Mouse (Mus musculus): Measurements from ENCODE around the gene Insig1.

Insig1 gene

GRCm38 (mm10) chr5:28063989-28064624 is 7.1 kb upstream of the Insig1 start:
- no peak for DNase-seq (ENCODE audit: low read depth, low spot score)

- DNase-seq (ENCODE audit: low read depth, low spot score) = no peak
Observed at GRCm38 (mm10) chr5:28065275-28065674, 5.9 kb upstream of the Insig1 start.

GRCm38 (mm10) chr5:28066311-28066710 is 4.9 kb upstream of the Insig1 start:
- DNase-seq (ENCODE audit: low read depth, low spot score) = no peak

- DNase-seq (ENCODE audit: low read depth, low spot score) = no peak
Observed at GRCm38 (mm10) chr5:28070149-28070827, 875 bp upstream of the Insig1 start.

GRCm38 (mm10) chr5:28071456-28072223 is 477 bp downstream of the Insig1 start:
- DNase-seq (ENCODE audit: low read depth, low spot score) = peak; percentile 90

GRCm38 (mm10) chr5:28079431-28079830 is 8.3 kb downstream of the Insig1 start:
- DNase-seq (ENCODE audit: low read depth, low spot score) = no peak

- DNase-seq (ENCODE audit: low read depth, low spot score) = no peak
Observed at GRCm38 (mm10) chr5:28081127-28081526, 10.0 kb downstream of the Insig1 start.

- DNase-seq (ENCODE audit: low read depth, low spot score) = no peak
Observed at GRCm38 (mm10) chr5:28081822-28082221, 10.7 kb downstream of the Insig1 start.

GRCm38 (mm10) chr5:28082312-28082711 is 11.1 kb downstream of the Insig1 start:
- DNase-seq (ENCODE audit: low read depth, low spot score) = no peak

GRCm38 (mm10) chr5:28082796-28083195 is 11.6 kb downstream of the Insig1 start:
- no peak for DNase-seq (ENCODE audit: low read depth, low spot score)

- no peak for DNase-seq (ENCODE audit: low read depth, low spot score)
Observed at GRCm38 (mm10) chr5:28084743-28085142, 13.6 kb downstream of the Insig1 start.

GRCm38 (mm10) chr5:28090547-28090946 is 19.4 kb downstream of the Insig1 start:
- no peak for DNase-seq (ENCODE audit: low read depth, low spot score)

GRCm38 (mm10) chr5:28092327-28092726 is 21.2 kb downstream of the Insig1 start:
- no peak for DNase-seq (ENCODE audit: low read depth, low spot score)

GRCm38 (mm10) chr5:28093874-28094273 is 22.7 kb downstream of the Insig1 start:
- peak; percentile 26 for DNase-seq (ENCODE audit: low read depth, low spot score)

GRCm38 (mm10) chr5:28094393-28094792 is 23.2 kb downstream of the Insig1 start:
- DNase-seq (ENCODE audit: low read depth, low spot score) = no peak

GRCm38 (mm10) chr5:28094846-28095245 is 23.7 kb downstream of the Insig1 start:
- DNase-seq (ENCODE audit: low read depth, low spot score) = no peak

- DNase-seq (ENCODE audit: low read depth, low spot score) = no peak
Observed at GRCm38 (mm10) chr5:28095671-28096070, 24.5 kb downstream of the Insig1 start.

GRCm38 (mm10) chr5:28106966-28107365 is 35.8 kb downstream of the Insig1 start:
- DNase-seq (ENCODE audit: low read depth, low spot score) = no peak

- DNase-seq (ENCODE audit: low read depth, low spot score) = no peak
Observed at GRCm38 (mm10) chr5:28107974-28108373, 36.8 kb downstream of the Insig1 start.

- DNase-seq (ENCODE audit: low read depth, low spot score) = no peak
Observed at GRCm38 (mm10) chr5:28110881-28111280, 39.7 kb downstream of the Insig1 start.

- DNase-seq (ENCODE audit: low read depth, low spot score) = no peak
Observed at GRCm38 (mm10) chr5:28117251-28117880, 46.2 kb downstream of the Insig1 start.

GRCm38 (mm10) chr5:28117882-28118530 is 46.8 kb downstream of the Insig1 start:
- DNase-seq (ENCODE audit: low read depth, low spot score) = no peak
